Mouse (Mus musculus): ENCODE measurements around the gene Gm4792. TPM values are rescaled to one million over a fixed set of nuclear protein-coding genes. Genes with fewer than 3 reads are reported as not detected.

Gene Gm4792
- total RNA-seq, 1 experiment from 2014 or later: not detected

DNA sequence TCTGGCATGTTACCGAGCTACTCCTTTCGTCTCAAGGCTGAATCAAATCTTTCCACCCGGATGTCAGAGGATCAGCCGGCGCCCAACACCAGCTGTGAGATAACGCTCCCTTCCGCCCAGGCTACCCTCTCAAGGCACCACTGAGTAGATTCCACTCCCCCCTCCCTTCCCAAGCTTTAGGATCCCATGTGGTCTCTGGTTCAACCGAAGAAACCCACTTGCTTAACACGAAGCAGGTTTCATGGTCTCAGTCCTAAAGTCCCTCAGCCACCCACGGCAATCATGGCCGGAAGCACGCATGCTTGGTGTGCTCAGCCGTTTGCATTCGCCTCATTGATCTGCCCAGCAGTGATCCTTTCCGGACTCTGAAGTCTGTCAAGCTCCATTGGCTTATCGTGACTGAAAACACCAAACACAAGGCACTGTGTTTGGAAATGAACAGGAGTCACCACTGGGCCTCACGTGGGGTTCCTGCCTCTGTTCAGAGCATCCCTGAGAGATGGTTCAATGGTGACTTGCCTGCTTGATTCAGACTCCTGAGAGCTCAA lies 45.2 kb downstream of the Gm4792 start:
- no peak for ATAC-seq (replicated peaks; ENCODE audit: insufficient number of reproducible peaks, low FRiP score, low TSS enrichment, poor library complexity, severe bottlenecking)

GRCm38 (mm10) chr10:94249575-94250456 lies 48.7 kb downstream of the Gm4792 start:
- ATAC-seq (replicated peaks; ENCODE audit: insufficient number of reproducible peaks, low FRiP score, low TSS enrichment, poor library complexity, severe bottlenecking): no peak

- no peak for ATAC-seq (replicated peaks; ENCODE audit: insufficient number of reproducible peaks, low FRiP score, low TSS enrichment, poor library complexity, severe bottlenecking)
Measured at GRCm38 (mm10) chr10:94247748-94248349, 50.7 kb downstream of the Gm4792 start.

Other genes starting within 250 kb of the Gm4792 start
- gene Nr2c1, start 150.7 kb downstream of the Gm4792 start, total RNA-seq (2017): 1.6 to 6.9 TPM (median 2.2 TPM) in 3 replicates
- 90.2 to 144 TPM (median 119 TPM) in 3 replicates for gene Ndufa12, start 100.0 kb downstream of the Gm4792 start, total RNA-seq (2017)
- gene Tmcc3, start 13.2 kb upstream of the Gm4792 start, total RNA-seq (2017): 9.3 to 18.6 TPM (median 11.4 TPM) in 3 replicates

Data from monocyte, adult 5-6 weeks (primary cell).